Mouse (Mus musculus) common myeloid progenitor, adult 5-6 weeks (primary cell): ENCODE data around the gene Olfr588-ps1. TPM values are rescaled to one million over a fixed set of nuclear protein-coding genes. Genes with fewer than 3 reads are reported as not detected.
"Not testable (repeated sequence)": the region's sequence is repeated elsewhere in the genome, so short reads cannot be mapped to it uniquely, and the experiment has no call there.

Experiments
- ATAC-seq: replicated peaks from 2 replicates; pipeline ENCODE4 v1.8.0; 2016; ENCODE audit warnings: low read depth, mild to moderate bottlenecking, moderate TSS enrichment, inconsistent platforms; ENCODE audit not compliant: poor library complexity, severe bottlenecking
- total RNA-seq: library from RNA; stranded (forward); fragments of 200-1000, 187-1606 nt; gene quantifications from 2 replicates; pipeline ENCODE4 v1.2.3, GENCODE M21; 2017

The Olfr588-ps1 gene
- not detected in 2 replicates for total RNA-seq

DNA sequence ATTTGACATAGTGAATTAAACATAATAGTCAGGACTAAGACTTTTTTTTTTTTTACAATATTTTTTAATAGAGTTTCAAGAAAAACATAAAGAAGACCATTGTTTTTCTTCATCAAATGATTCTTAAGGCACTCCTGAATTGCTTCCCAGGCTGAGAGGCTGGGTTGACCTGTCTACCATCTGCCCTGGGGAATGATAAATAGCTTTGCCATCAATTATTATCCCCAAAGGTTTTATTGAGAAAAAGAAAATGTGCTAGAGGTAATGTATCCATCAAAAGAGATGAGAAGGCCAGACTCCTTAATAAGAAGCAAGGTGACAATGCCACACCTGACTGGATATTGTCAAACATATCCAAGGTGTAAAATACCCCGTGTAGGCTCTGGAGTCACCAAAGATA lies at the start of gene Olfr588-ps1:
Gene Olfr588-ps1, plus strand, starts transcription at position 301 of the 400 bp plus-strand sequence.
- no peak for ATAC-seq

DNA sequence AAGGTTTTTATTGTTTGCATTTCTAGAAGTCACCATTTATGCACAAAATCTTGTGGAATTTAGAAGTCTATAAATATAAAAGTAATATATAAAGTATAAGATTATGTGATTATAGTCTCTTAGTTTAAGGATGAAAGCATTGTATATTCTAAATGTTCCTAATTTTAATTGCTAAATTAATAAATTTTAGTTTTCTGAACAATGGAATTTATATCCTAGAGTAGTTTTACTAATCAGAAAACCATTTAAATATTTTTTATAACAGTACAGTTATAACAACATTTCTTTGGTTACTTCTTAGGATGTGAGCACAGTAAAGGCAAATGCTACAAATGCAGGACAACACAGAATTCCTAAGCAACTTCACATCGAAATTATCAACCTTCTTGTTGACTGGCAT lies 43.3 kb upstream of the Olfr588-ps1 start, which contains the start of gene Olfr585:
Gene Olfr585, plus strand, starts transcription at position 301 of the 400 bp plus-strand sequence.
- ATAC-seq = no peak

DNA sequence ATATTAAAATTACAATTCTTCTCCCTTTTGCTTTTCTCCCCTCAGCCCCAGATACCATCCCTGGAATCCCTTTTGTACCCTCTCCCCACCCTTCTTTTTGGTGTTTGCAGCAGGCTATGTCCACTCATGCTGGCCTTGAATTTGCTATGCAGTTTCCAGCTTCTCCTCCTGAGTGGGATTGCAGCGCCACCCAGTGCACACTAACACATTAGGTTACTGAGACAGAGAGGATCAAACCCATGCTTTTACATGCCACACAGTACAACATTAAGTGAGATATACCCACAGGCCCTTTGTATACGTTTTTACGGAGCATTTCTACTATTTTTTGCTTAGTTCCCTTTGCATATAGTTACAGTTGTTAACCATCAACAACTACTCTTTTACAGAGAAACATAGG lies 21.3 kb upstream of the Olfr588-ps1 start:
- no peak for ATAC-seq

DNA sequence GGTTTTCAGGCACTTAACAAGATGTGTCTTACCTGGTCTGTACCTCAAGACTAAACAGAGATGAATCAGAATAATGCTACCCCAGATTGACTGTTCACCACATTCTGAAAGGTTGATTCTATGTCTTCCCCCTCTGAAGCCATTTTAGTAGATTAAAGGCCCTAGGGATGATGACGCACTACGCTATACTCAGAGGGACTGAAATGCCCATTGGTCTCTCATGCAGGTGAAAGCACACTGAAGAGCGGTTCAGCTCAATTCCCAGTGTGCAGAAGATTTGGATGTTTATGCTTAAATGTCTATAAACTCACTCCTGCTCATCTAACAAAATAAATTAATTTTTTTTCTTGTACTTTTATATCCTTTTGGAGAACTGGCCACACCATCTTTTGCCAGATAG lies 15.1 kb upstream of the Olfr588-ps1 start, which contains the start of gene Olfr586:
Gene Olfr586, minus strand, starts transcription at position 101 of the 400 bp plus-strand sequence.
- ATAC-seq = no peak

DNA sequence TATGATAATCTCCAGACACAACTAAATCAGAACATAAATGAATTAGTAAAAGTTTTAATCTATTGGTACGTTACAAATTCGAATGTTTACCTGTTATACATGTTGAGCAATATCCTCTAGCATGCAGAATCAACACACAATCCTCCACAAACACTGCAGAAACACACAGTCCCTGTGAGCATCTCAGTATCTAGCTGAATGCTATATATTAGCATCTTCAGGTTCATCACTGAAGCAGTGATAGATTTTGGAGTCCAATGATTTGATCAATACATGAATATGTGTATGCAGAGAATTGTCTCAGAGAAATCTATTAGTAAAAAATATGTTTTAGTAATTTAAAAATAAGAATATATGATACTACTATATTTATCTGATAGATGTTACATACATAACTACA lies 15.6 kb downstream of the Olfr588-ps1 start, which contains the start of gene Olfr589:
Gene Olfr589, minus strand, starts transcription at position 101 of the 400 bp plus-strand sequence.
- no peak for ATAC-seq

DNA sequence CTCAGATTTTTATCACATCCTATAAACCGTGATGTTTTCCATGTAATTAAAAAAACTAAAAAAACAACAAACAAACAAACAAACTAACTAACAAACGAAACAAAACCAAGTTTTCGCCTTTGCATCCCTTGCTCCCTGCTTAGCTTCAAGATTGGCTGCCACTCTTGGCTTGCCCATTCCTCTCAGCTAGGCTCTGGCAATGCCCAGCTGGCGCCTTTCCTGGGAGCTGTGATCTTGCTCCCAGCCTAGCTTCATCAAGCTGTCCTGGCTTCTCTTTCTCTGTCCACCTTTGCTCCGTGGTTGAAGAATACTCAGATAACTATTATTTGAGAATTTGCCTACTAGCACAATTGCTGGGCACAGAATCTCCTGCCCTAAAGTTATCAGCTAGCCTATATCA lies 29.0 kb downstream of the Olfr588-ps1 start:
- ATAC-seq = no peak

DNA sequence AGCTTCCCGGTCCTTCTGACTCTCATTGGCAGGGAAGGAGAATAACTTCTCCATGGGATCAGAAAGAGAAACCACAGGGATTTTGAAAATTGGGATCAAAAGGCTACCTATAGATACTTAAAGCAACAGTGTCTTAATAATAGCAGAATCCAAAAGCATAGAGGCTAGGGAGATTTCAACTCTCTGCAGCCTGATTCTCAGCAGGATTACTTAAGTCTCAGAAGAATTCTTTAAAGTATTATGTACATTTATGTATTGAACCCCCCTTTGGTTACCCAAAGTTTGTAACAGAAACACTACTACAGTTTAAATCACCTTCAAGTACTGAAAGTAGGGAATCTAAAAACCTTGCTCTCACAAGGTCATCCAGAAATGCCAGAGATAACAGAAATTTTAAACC lies 37.6 kb downstream of the Olfr588-ps1 start, which contains the start of gene Olfr591:
Gene Olfr591, minus strand, starts transcription at position 101 of the 400 bp plus-strand sequence.
- no peak for ATAC-seq

DNA sequence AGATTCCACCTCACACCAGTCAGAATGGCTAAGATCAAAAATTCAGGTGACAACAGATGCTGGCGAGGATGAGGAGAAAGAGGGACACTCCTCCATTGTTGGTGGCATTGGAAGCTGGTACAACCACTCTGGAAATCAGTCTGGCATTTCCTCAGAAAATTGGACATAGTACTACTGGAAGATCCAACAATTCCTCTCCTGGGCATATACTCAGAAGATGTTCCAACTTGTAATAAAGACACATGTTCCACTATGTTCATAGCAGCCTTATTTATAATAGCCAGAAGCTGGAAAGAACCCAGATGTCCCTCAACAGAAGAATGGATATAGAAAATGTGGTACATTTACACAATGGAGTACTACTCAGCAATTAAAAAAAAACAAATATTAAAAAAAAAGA lies 43.8 kb downstream of the Olfr588-ps1 start, which contains the start of gene Olfr592:
Gene Olfr592, plus strand, starts transcription at position 301 of the 400 bp plus-strand sequence.
- ATAC-seq = not testable (repeated sequence)

Other genes starting within 250 kb of the Olfr588-ps1 start
- gene Olfr569, start 250.0 kb upstream of the Olfr588-ps1 start, total RNA-seq = not detected in 2 replicates
- gene Olfr570, start 246.3 kb upstream of the Olfr588-ps1 start, total RNA-seq = not detected in 2 replicates
- not detected in 2 replicates for gene Olfr571, start 223.3 kb upstream of the Olfr588-ps1 start, total RNA-seq
- gene Olfr572, start 216.5 kb upstream of the Olfr588-ps1 start, total RNA-seq = not detected in 2 replicates
- gene Olfr573-ps1, start 198.3 kb upstream of the Olfr588-ps1 start, total RNA-seq = not detected in 2 replicates
- gene Olfr574, start 192.4 kb upstream of the Olfr588-ps1 start, total RNA-seq = not detected in 2 replicates
- gene Olfr575, start 182.1 kb upstream of the Olfr588-ps1 start, total RNA-seq = not detected in 2 replicates
- not detected in 2 replicates for gene Olfr576, start 178.2 kb upstream of the Olfr588-ps1 start, total RNA-seq
- gene Olfr577, start 164.9 kb upstream of the Olfr588-ps1 start, total RNA-seq = not detected in 2 replicates
- not detected in 2 replicates for gene Olfr578, start 151.6 kb upstream of the Olfr588-ps1 start, total RNA-seq
- not detected in 2 replicates for gene Olfr582, start 102.9 kb upstream of the Olfr588-ps1 start, total RNA-seq
- gene Olfr583, start 89.6 kb upstream of the Olfr588-ps1 start, total RNA-seq = not detected in 2 replicates
- gene Olfr584, start 59.0 kb upstream of the Olfr588-ps1 start, total RNA-seq = not detected in 2 replicates
- gene Olfr585, start 43.2 kb upstream of the Olfr588-ps1 start, total RNA-seq = not detected in 2 replicates
- not detected in 2 replicates for gene Olfr586, start 15.2 kb upstream of the Olfr588-ps1 start, total RNA-seq
- not detected in 2 replicates for gene Olfr589, start 15.5 kb downstream of the Olfr588-ps1 start, total RNA-seq
- gene Olfr591, start 37.5 kb downstream of the Olfr588-ps1 start, total RNA-seq = not detected in 2 replicates
- gene Olfr592, start 43.9 kb downstream of the Olfr588-ps1 start, total RNA-seq = not detected in 2 replicates
- not detected in 2 replicates for gene Olfr593, start 71.0 kb downstream of the Olfr588-ps1 start, total RNA-seq
- gene Olfr594, start 76.1 kb downstream of the Olfr588-ps1 start, total RNA-seq = not detected in 2 replicates
- not detected in 2 replicates for gene Usp17ld, start 111.6 kb downstream of the Olfr588-ps1 start, total RNA-seq
- gene Olfr596, start 164.8 kb downstream of the Olfr588-ps1 start, total RNA-seq = not detected in 2 replicates
- not detected in 2 replicates for gene Olfr597, start 175.4 kb downstream of the Olfr588-ps1 start, total RNA-seq
- not detected in 2 replicates for gene Olfr598, start 182.7 kb downstream of the Olfr588-ps1 start, total RNA-seq
- gene Olfr599, start 195.0 kb downstream of the Olfr588-ps1 start, total RNA-seq = not detected in 2 replicates
- gene Olfr600, start 208.8 kb downstream of the Olfr588-ps1 start, total RNA-seq = not detected in 2 replicates
- gene Olfr601, start 221.8 kb downstream of the Olfr588-ps1 start, total RNA-seq = not detected in 2 replicates
- not detected in 2 replicates for gene Olfr603, start 245.3 kb downstream of the Olfr588-ps1 start, total RNA-seq